Mouse (Mus musculus): ENCODE results near the gene Gorasp1.

DNA sequence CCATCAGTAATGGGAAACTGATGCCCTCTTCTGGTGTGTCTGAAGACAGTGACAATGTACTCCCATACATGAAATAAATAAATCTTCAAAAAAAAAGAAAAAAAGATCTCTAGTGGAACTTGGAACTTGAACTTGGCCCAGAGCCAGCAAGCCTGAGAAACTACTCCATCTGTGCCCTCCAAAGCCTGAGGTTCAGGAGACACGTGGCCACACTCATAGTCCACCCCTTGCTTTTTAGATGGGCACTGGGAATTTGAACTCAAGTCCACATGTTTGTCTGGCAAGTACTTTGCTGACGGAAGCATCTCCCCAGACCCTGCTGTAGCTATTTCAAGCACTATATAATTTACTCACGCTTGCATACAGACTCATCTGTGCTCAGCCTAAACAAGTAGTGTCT lies 27.8 kb upstream of the Gorasp1 start:
- no peak for TF ChIP-seq CTCF (IDR thresholded peaks at IDR 0.05; ENCODE audit: low read depth)
- no peak for TF ChIP-seq EP300 (IDR thresholded peaks at IDR 0.05; ENCODE audit: low read depth)

Measured in liver, embryonic 14.5 days (tissue).